8 mouse cellular contexts compared by ENCODE assay signal in the genomic region with DNA sequence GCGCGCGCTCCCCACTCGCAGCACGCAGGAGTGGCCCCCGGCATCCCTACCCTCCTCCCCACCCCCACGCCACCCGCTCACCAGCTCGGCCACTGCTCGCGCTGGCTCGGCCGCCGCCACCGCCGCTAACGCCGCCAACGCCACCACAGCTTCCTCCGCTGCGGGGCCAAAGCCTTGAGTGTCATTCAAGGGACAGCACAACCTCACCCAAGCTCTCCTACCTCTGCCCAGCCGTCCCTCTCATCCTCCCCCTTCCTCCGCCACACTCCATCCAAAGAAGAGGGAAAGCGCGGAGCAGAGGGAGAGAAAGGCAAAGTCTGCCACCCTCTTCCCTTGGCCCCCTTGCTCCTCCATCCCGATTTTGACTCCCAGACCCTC. TPM values are rescaled to one million over a fixed set of nuclear protein-coding genes. Genes with fewer than 3 reads are reported as not detected.
DNase-seq lines count a peak whose midpoint lies in the region; ATAC-seq and TF ChIP-seq lines count a peak whose summit lies in the region.

A gene (plus strand): TSS at position 171 of the 378 bp plus-strand sequence.

- no peaks in the 10 kb centered on the region for H3K36me3 ChIP-seq in heart, embryonic 12.5 days
- H3K36me3 ChIP-seq in ES-E14 (ENCODE audit: control insufficient read depth, insufficient read depth, low read length, poor library complexity, severe bottlenecking), result no peaks in the 10 kb centered on the region
- H3K36me3 ChIP-seq in liver, embryonic 11.5 days (ENCODE audit: control insufficient read depth, insufficient read depth, low read length), result no peaks in the 10 kb centered on the region

- H3K9me3 ChIP-seq in heart, embryonic 12.5 days (replicated peaks), result no peaks in the 10 kb centered on the region
- no peaks in the 10 kb centered on the region for H3K9me3 ChIP-seq in ES-E14 (ENCODE audit: control insufficient read depth, insufficient read depth, low read depth, low read length)
- H3K9me3 ChIP-seq in liver, embryonic 11.5 days (ENCODE audit: control insufficient read depth, low read length), result no peaks in the 10 kb centered on the region

- in situ Hi-C loops in ES-E14 (cut with MboI; ENCODE audit: low sequenced_read_pairs in 2 of 2, unreplicated experiment in 2 of 2), result no loop called here

- H3K27ac ChIP-seq in heart, embryonic 12.5 days (ENCODE audit: poor library complexity, severe bottlenecking), result peak within 1 kb of the TSS; percentile 46; the same call in 1 of the 2 replicates
- no peak within 1 kb of the TSS for H3K27ac ChIP-seq in ES-E14 (ENCODE audit: insufficient read depth, low read depth, low read length, poor library complexity, severe bottlenecking)
- H3K27ac ChIP-seq in liver, embryonic 11.5 days (ENCODE audit: low read depth, low read length), result no peak within 1 kb of the TSS

- peak within 1 kb of the TSS; percentile 78 for H3K9ac ChIP-seq in heart, embryonic 12.5 days
- H3K9ac ChIP-seq in ES-E14 (ENCODE audit: insufficient read depth, low read depth, low read length, poor library complexity, severe bottlenecking), result peak within 1 kb of the TSS; percentile 74
- peak within 1 kb of the TSS; percentile 26; the same call in 1 of the 2 replicates for H3K9ac ChIP-seq in liver, embryonic 11.5 days (ENCODE audit: low read depth, low read length)

- peak within 1 kb of the TSS; percentile 89 for H3K4me2 ChIP-seq in heart, embryonic 12.5 days
- H3K4me2 ChIP-seq in liver, embryonic 11.5 days, result peak within 1 kb of the TSS; percentile 70

- 2% methylated on average over 19 of the region's 26 CpGs for WGBS in heart, embryonic 12.5 days
- 0% methylated on average over 19 of the region's 26 CpGs for WGBS in liver, embryonic 11.5 days

- H3K4me3 ChIP-seq in heart, embryonic 12.5 days, result peak within 1 kb of the TSS; percentile 72
- peak within 1 kb of the TSS; percentile 71 to 86 for H3K4me3 ChIP-seq in ES-E14 (ENCODE audit: insufficient read depth in 1 of 2, low read depth in 1 of 2, low read length in 2 of 2, poor library complexity in 1 of 2, severe bottlenecking in 1 of 2)
- peak within 1 kb of the TSS; percentile 54 for H3K4me3 ChIP-seq in liver, embryonic 11.5 days (ENCODE audit: low read depth, low read length)

- DNase-seq in heart, adult 18-20 months, result no peak
- DNase-seq in ES-E14 (ENCODE audit: low read depth, low spot score) (peak; percentile 20), MN1 (ENCODE audit: low spot score) (no peak)
- no peak for DNase-seq in liver, embryonic 11.5 days (ENCODE audit: low spot score)
- no peak for DNase-seq in urinary bladder, postnatal 25 days (ENCODE audit: low spot score)

- H3K4me1 ChIP-seq in heart, embryonic 12.5 days (replicated peaks), result peaks cover 8% of the 10 kb centered on the region; the same call in 1 of the 2 replicates
- 0 out of 4 replicates have a peak, but pooled peaks cover 0 to 3% of the 10 kb centered on the region in 2 experiments for H3K4me1 ChIP-seq in ES-E14 (ENCODE audit: control insufficient read depth in 2 of 2, insufficient read depth in 2 of 2, low read length in 2 of 2, poor library complexity in 1 of 2)
- H3K4me1 ChIP-seq in liver, embryonic 11.5 days (replicated peaks; ENCODE audit: control insufficient read depth, insufficient read depth, low read length), result no peaks in the 10 kb centered on the region

- peak; percentile 49; the same call in 1 of the 2 replicates for ATAC-seq in heart, embryonic 12.5 days (ENCODE audit: insufficient number of reproducible peaks, low FRiP score)
- ATAC-seq in hematopoietic stem cell, adult 5-6 weeks (replicated peaks in 1 of 2; ENCODE audit: insufficient read depth in 1 of 2, low FRiP score in 2 of 2, low TSS enrichment in 1 of 2, low read depth in 1 of 2, poor library complexity in 2 of 2, severe bottlenecking in 2 of 2), result peak; percentile 0 to 27; a peak in 1 of 4 replicates
- no peak for ATAC-seq in liver, embryonic 11.5 days (replicated peaks; ENCODE audit: low FRiP score)
- ATAC-seq in erythroblast, adult 5-6 weeks (replicated peaks; ENCODE audit: low FRiP score, poor library complexity, severe bottlenecking), result no peak

- no peaks in the 10 kb centered on the region; the same call in 1 of the 2 replicates for H3K27me3 ChIP-seq in heart, embryonic 12.5 days (replicated peaks)
- peaks cover 25% of the 10 kb centered on the region for H3K27me3 ChIP-seq in liver, embryonic 11.5 days (replicated peaks; ENCODE audit: control insufficient read depth, insufficient read depth, low read length)

TF ChIP-seq in ES-E14, 5 proteins besides CTCF, POLR2A, EP300 and RAD21:
- TF ChIP-seq MAFK (IDR thresholded peaks at IDR 0.05; ENCODE audit: insufficient read depth, low read depth, low read length) (no peak), ZC3H11A (IDR thresholded peaks at IDR 0.05; ENCODE audit: borderline replicate concordance, low read depth, low read length) (no peak), HCFC1 (IDR thresholded peaks at IDR 0.05; ENCODE audit: borderline replicate concordance, insufficient read depth, low read length) (no peak), CHD2 (IDR thresholded peaks at IDR 0.05; ENCODE audit: low read depth, low read length) (no peak), ZNF384 (IDR thresholded peaks at IDR 0.05; ENCODE audit: low read depth, low read length) (no peak)

RNA-seq across cellular contexts. Expression of the gene that starts here (rescaled TPM):
- 3.8 and 3.9 TPM in 2 replicates for polyA plus RNA-seq in heart, embryonic 12.5 days (2016; fragmentation: Nextera tagmentation; extraction: Ambion mirVana)
- total RNA-seq in heart, adult 18-20 months (2021), result 1 to 10 TPM; 6.9 to 9.2 TPM
- 0.85 and 1.2 TPM in 2 replicates for total RNA-seq in ES-E14 (2012; rRNA removed)
- total RNA-seq in hematopoietic stem cell, adult 5-6 weeks (2017), result 1.8 TPM in 2 replicates
- polyA plus RNA-seq in liver, embryonic 11.5 days (2014; fragmentation: Nextera tagmentation; extraction: Ambion mirVana), result 1.7 and 2.4 TPM in 2 replicates
- not detected in 2 replicates for total RNA-seq in erythroblast, adult 5-6 weeks (2015; ENCODE audit: low replicate concordance)
- total RNA-seq in erythroblast, adult 5-6 weeks (2017; ENCODE audit: low replicate concordance), result 0.42 and 0.51 TPM in 2 replicates

Comparison
In these comparisons a context has a peak if more than half of its experiments do, and no peak if none do; other contexts are left out.
1. ATAC-seq: peak in heart, embryonic 12.5 days (single experiment) and hematopoietic stem cell, adult 5-6 weeks (2 of 2); none in liver, embryonic 11.5 days (single experiment) and erythroblast, adult 5-6 weeks (single experiment).
2. H3K9ac ChIP-seq: peak in every context shown above with its lines; median percentile 78 in heart, embryonic 12.5 days; 74 in ES-E14; 26 in liver, embryonic 11.5 days.
3. Peak in every context shown above with its lines, with median percentiles within 50 percentile points of each other: H3K4me3 ChIP-seq.